Mouse (Mus musculus) olfactory bulb, adult 2 months (tissue): ENCODE measurements at regions not wholly inside any gene's neighbourhood (a gene's known extent, or its start where the extent isn't known, plus 50 kb on each side); places are given as distances from the start of the nearest gene placed in this dataset.

Experiments used
- CTCF ChIP-seq: fragments of 200-500 bp; IDR thresholded peaks from 2 replicates; pipeline ENCODE4 v1.5.1; 2012; ENCODE audit warnings: low read depth, mild to moderate bottlenecking, low read length, moderate library complexity; ENCODE audit not compliant: insufficient read depth
- POLR2A ChIP-seq: fragments of 200-500 bp; IDR thresholded peaks from 2 replicates; pipeline ENCODE4 v1.6.1; 2012; ENCODE audit warnings: mild to moderate bottlenecking, low read depth, low read length, moderate library complexity; ENCODE audit not compliant: insufficient read depth

GRCm38 (mm10) chr9:78856981-78857380, 241.6 kb downstream of the Cd109 start:
- TF ChIP-seq CTCF = no peak
- TF ChIP-seq POLR2A = no peak
